Mouse (Mus musculus) gastrocnemius, adult 8-10 months (tissue): Measurements from ENCODE around the gene Olfr266. TPM values are rescaled to one million over a fixed set of nuclear protein-coding genes. Genes with fewer than 3 reads are reported as not detected.

ENCODE experiments used
- DNase-seq, 2 experiments: peaks; one replicate each; pipeline ENCODE4 v3.0.0; 2022; ENCODE audit warnings: low spot score in 2 of 2
- total RNA-seq, 4 experiments: library from RNA; stranded (reverse); gene quantifications; 2 replicates each; pipeline ENCODE4 v1.2.4; 2022

Olfr266 gene
- not detected for total RNA-seq

DNA sequence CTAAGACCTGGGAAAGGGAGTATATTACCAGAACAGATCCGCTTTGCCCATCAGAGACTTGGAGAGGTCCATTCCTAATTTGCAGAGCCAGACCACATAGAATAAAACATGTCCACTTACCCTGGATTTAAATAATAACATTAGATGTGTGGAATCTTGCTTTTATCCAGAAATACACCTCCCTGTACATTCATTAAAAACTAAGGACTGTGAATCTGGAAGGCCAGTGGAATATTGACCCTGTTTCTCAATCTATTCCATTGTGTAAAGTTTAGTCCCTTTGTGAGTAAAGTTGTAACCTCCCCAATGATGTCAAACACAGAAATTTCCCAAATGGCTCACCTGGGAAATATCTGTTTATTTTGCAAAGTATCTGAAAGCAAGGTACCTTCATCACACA lies at the start of gene Olfr266:
TSS of gene Olfr266 (minus strand) at position 101 of the 400 bp plus-strand sequence.
- no peak for DNase-seq

DNA sequence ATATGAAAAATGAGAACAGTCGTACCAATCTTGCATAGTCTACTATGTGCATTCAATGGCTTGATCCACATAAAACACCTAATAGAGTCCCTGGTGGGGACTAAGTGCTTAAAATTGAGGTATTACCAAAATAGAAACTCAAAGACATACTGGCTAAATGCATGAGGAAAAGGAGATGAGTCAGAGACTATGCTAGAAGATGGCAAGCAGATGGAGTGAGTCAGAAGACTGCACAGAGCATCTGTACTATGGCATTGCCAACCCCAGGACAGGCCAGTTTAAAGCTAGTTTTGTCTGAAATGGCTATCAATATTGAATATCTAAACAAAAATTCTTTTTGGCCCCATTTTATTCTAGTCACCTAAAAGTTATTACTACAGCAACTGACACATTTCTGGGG lies 49.5 kb upstream of the Olfr266 start:
- DNase-seq, result no peak

DNA sequence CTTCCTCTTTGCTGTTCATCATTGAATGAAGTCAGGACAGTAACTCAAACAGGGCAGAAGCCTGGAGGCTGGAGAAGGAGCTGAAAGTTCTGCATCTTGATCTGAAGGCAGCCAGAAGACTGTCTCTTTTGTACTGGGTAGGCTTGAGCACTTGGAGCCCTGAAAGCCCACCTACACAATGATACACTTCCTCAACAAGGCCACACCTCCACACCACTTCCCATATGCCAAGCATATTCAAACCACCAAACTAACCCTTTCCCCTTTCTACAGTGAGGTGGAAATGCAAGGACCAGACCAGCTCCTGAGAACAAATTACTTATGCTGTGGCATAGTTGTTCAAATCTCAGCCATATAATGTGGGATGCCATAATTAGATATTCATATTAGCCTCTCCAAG lies 46.8 kb upstream of the Olfr266 start:
- DNase-seq, result no peak

DNA sequence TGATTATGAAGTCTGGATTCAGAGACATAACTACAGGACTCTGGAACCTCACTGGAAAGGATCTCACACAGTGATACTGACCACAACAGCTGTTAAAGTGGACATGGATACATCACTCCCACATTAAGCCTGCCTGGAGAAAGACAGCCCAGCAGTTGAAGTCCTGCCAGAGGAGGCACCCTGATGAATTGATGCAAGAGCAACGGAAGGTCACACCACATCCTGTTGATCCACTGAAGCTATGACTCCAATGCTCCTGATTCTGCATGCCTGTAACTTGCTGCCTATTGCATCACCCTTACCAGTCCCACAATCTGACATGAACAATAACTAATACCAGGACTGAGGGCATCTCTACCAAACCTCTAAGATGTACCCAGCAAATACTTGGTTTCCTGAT lies 6.0 kb upstream of the Olfr266 start:
- no peak for DNase-seq

DNA sequence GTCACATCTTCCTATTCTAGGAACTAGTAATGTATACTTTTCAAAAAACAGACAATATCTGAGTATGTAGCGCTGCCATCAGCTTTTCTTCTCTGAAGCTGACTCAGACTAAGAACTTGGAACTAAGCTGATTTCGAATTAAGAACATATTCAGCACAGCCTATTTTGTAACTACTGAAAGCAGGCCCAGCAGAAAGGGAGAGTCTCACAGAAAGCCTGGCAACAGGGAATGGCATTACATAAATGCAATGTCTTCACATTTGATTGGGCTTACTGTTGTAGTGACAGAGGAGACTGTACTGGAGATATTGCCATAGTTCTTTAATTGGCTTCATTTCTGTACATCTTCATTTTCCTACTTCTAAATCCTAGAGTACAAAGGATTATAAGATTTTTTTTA lies 8.4 kb downstream of the Olfr266 start:
- DNase-seq, result no peak

DNA sequence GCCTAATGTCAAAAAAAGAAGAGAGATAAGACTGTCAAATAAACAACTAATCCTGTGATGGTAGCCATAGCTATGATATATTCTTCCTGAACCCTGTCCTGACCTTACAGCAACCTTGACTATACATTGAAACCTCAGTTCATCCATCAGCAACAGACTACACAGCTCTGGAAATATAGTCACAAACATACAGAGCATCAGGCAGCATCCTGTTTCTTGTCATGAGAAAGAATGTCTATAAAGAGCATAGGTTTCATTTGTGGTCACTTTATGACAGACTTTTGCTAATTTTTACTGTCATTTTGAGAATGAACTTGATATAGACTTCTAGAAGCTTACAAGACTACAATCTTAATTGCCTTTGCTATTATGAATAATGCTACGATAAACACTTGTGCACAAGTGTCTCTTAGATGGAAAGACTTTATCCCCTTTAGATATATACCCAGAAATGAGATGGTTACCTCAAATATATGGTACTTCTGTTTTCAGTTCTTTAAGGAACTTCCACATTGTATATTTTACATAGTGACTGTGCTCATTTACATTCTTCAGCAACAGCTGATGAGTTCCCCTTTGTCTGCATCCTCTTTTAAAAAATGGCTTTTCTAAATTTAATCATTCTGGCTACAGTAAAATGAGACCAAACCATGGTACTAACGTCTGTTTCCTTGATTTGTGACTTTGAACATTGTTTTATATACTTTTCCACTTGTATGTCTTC lies 17.0 kb downstream of the Olfr266 start:
- DNase-seq, result no peak

DNA sequence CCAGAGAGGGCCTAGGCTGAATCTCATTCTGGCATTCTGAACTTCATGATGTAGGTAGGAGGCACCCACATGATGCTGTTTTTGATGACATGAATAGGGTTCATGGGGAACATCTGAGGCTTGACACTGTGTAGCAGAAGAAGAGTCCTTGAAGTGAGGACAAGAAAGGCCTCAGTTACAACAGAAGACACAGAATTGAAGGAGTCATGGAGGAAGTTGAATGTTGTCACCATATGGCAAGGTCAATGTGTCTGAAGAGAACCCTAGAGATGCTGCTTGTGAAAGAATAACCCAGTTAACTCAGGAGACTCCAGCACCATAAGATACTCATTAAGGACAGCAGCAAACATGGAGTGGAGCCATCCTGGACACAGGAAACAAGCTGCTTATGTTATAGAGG lies 28.0 kb downstream of the Olfr266 start:
- no peak for DNase-seq

DNA sequence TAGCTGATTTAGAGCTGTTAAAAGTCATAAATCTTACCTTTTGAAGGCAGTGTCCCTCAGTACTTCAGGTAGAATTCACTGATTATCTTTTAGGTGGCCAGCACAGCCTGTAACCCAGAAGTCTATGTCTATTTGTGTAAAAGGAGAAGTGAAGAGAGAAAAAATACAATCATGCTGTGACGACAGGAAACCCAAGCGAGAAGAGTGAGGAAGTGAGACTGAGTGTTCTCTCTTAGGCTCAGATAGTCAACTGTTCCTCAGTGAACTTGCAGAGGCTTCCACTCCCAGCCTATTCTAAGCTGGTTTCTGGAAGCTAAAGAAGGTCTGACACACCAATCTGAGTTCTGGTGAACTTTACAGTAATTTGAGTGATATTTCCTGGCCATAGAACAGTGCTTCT lies 36.2 kb downstream of the Olfr266 start, which contains the start of gene Cd53:
TSS of gene Cd53 (minus strand) at position 220 of the 400 bp plus-strand sequence.
- DNase-seq, result no peak

DNA sequence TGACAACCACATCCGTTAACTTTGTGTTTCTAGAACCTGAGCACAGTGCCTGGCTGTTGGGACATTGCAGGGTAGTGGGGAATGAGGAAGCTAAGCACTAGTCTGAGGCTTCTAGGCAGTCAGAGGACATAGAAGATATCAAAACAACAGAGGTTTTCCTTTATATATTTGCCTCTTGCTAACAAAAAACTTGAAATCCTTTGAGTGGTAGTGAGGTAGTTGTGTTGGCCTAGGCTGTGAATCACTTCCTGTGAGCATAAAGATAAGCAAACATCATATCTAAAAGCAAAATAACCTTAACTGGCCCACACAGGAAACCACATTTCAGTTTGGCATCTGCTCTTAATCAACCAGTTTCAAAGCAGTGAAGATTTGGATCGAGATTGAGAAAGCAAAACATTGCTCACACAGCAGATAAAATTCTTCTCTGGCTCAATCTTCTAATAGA lies 37.6 kb downstream of the Olfr266 start:
- no peak for DNase-seq

DNA sequence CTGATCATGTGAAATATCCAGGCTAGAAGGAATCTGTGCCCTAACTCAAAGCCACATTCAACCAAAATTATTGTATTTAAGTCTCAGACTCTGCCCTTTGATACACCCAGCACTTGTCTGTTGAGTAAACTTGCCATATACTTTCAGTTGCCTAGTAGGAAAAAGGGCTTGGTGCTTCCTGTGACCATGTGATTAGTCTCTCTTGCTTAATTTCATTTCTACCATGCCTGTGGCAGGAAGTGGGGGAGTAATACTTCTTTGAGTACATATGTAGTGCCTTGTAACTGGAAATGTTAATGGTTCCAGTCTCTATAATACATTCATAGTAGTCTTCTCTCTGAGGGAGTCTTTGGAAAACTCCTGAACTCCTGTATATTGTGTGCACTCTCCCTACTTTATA lies 38.1 kb downstream of the Olfr266 start:
- no peak for DNase-seq

DNA sequence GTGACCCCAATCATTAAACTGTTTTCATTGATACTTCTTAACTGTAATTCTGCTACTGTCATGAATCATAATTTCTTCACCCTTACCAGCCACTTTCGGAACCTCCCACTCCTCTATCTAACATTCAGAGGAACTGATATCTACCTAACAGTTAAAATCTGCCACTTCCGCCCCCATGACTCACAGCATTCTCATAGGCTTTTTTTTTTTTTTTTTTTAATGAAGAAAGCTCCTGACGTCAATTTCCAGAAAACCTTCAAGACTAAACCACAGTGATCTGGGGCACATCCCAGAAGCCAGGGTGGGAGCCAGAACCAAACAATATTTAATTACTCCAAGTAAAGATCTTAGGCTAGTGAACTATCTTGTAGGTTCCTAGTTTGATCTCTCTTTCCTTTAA lies 41.0 kb downstream of the Olfr266 start:
- no peak for DNase-seq

DNA sequence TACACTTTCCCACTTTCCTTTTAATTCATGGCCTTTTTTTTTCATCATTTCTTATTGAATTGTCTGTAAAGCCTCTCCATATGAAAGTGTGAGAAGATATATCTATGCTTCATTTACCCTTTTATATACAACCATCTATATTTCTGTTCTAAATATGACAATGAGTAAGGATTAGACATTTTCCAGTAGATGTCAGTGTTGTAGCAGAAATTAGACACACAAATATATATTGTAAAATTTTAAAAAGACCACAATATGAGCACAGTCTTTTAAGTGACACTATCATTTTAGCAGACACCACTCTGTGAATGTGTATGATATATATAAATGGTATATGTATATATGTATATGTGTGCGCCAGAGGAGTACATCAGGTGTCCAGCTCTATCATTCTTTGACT lies 54.3 kb downstream of the Olfr266 start:
- no peak for DNase-seq

Other genes starting within 250 kb of the Olfr266 start
- gene Lrif1, start 141.3 kb downstream of the Olfr266 start, total RNA-seq, result 10 to 100 TPM in 3 of 4 experiments, 1 to 10 TPM in 1; 9.8 to 12.4 (median 10.9) TPM
- gene Cd53, start 36.1 kb downstream of the Olfr266 start, total RNA-seq, result 1 to 10 TPM in 1 of 4 experiments, under 1 TPM in 3; 0.46 to 1.6 (median 0.60) TPM
- not detected for gene Kcna3, start 209.9 kb upstream of the Olfr266 start, total RNA-seq